Mouse (Mus musculus) stomach, postnatal 0 days (tissue): ENCODE results near the gene C87436.

Experiments used
- CTCF ChIP-seq: IDR thresholded peaks from 2 replicates; pipeline ENCODE4 v1.5.1; 2016; ENCODE audit warnings: antibody characterized with exemption, low read depth, mild to moderate bottlenecking, moderate library complexity
- EP300 ChIP-seq: optimal IDR thresholded peaks from 2 replicates; pipeline ENCODE3; 2016; ENCODE audit warnings: antibody characterized with exemption

- TF ChIP-seq CTCF (no peak), EP300 (no peak)
Observed at GRCm38 (mm10) chr6:86510979-86511378, 72.8 kb downstream of the C87436 start.
